Mouse (Mus musculus) G1E (cell line): ENCODE measurements around the gene Arpc1a. TPM values are rescaled to one million over a fixed set of nuclear protein-coding genes. Genes with fewer than 3 reads are reported as not detected.
A peak's percentile ranks its signal among the peaks of the same experiment; 100 is the strongest.
"Not testable (repeated sequence)": the region's sequence is repeated elsewhere in the genome, so short reads cannot be mapped to it uniquely, and the experiment has no call there.

Experiments
- ATAC-seq: 2 replicates; pipeline ENCODE4 v1.8.0; 2016; ENCODE audit warnings: mild to moderate bottlenecking; ENCODE audit not compliant: insufficient number of reproducible peaks, poor library complexity, low FRiP score, severe bottlenecking; ENCODE audit errors: extremely low read depth
- DNase-seq: peaks from one replicate; pipeline ENCODE4 v3.0.0; 2012; ENCODE audit warnings: low spot score
- H3K27me3 ChIP-seq: 2 replicates; pipeline ENCODE4 v1.6.1; 2012; ENCODE audit warnings: mild to moderate bottlenecking, low read length, inconsistent platforms; ENCODE audit not compliant: insufficient read depth
- H3K36me3 ChIP-seq: replicated peaks from 2 replicates; pipeline ENCODE3; 2012; ENCODE audit warnings: mild to moderate bottlenecking, inconsistent platforms
- H3K4me1 ChIP-seq: 2 replicates; pipeline ENCODE4 v1.6.1; 2012; ENCODE audit warnings: low read depth, low read length, inconsistent platforms, mixed read lengths; ENCODE audit not compliant: insufficient read depth
- H3K4me3 ChIP-seq: 2 replicates; pipeline ENCODE4 v1.5.1; 2012; ENCODE audit warnings: low read depth, mild to moderate bottlenecking, inconsistent platforms, low read length, moderate library complexity, mixed read lengths
- H3K9me3 ChIP-seq: replicated peaks from 2 replicates; pipeline ENCODE4 v1.6.1; 2012; ENCODE audit warnings: inconsistent platforms
- CTCF ChIP-seq: IDR thresholded peaks from 2 replicates; pipeline ENCODE4 v1.5.1; 2012; ENCODE audit warnings: low read depth, low read length, inconsistent platforms, mixed read lengths
- GATA1 ChIP-seq: IDR thresholded peaks from 2 replicates; pipeline ENCODE4 v1.6.1; 2012; ENCODE audit warnings: borderline replicate concordance, low read length, inconsistent platforms, mixed read lengths
- GATA2 ChIP-seq: IDR thresholded peaks from 2 replicates; pipeline ENCODE4 v1.6.1; 2012; ENCODE audit warnings: low read depth, low read length, inconsistent platforms, borderline replicate concordance
- POLR2AphosphoS5 ChIP-seq: IDR thresholded peaks from 2 replicates; pipeline ENCODE4 v1.6.1; 2012; ENCODE audit warnings: low read depth, low read length, inconsistent platforms; ENCODE audit not compliant: insufficient replicate concordance
- TAL1 ChIP-seq: conservative IDR thresholded peaks from 2 replicates; pipeline ENCODE4 v1.6.1; 2012; ENCODE audit warnings: low read depth, low read length, inconsistent platforms, mixed read lengths
- polyA plus RNA-seq: library from polyadenylated mRNA; stranded (reverse); fragments of >175 nt; gene quantifications from 2 replicates; pipeline ENCODE4 v1.2.3, GENCODE M21; 2012
- total RNA-seq, 2 experiments: library from RNA; stranded (forward) in 1 of 2; stranded (reverse) in 1 of 2; fragments of 200-1000 nt in 1 of 2; fragments of >200 nt in 1 of 2; fragmentation: Nextera tagmentation in 1 of 2; gene quantifications; 2 replicates each; pipeline ENCODE4 v1.2.3; 2014 to 2017

Arpc1a gene
- total and polyA plus RNA-seq, 3 experiments = 56.4 to 125 (median 77.0) TPM

DNA sequence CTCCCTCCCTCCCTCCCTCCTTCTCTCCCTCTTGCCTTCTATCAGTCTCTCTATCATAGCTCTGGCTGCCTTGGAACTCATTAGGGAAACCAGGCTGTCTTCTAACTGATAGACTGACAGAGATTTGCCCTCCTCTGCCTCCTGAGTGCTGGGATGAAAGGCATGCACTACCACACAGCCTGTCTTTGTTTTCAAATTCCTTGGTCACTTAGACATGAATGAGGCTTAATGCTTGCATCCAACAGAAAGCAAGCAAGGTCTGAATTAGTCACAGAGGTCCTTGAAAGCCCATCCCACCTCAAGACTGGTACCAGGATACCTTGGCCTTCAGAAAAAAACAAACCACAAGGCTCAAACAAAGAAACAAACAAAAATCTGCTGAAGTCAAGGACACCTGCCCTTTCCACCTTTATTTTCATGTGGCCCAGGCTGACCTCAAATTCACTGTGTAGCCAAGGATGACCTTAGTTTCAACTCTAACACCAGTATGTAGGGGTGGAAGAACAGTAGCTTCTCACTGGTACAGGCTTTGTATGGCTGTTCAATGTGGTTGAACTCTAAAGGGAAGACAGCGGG, 18.8 kb upstream of the Arpc1a start:
- Histone ChIP-seq H3K36me3 (no peaks in the 10 kb centered on the region), H3K4me1 (no peaks in the 10 kb centered on the region), H3K4me3 (no peak overlapping the region), H3K27me3 (no peaks in the 10 kb centered on the region; the same call in 1 of the 2 replicates), H3K9me3 (no peaks in the 10 kb centered on the region)
- DNase-seq (no peak), ATAC-seq (no peak)
- TF ChIP-seq POLR2AphosphoS5 = no peak
- no peak for TF ChIP-seq GATA1
- no peak for TF ChIP-seq TAL1
- TF ChIP-seq CTCF = no peak
- TF ChIP-seq GATA2 = no peak

GRCm38 (mm10) chr5:145068863-145069262, 14.8 kb upstream of the Arpc1a start:
- no peak overlapping the region for H3K4me3 ChIP-seq
- H3K9me3 ChIP-seq = no peaks in the 10 kb centered on the region
- TF ChIP-seq GATA2 = no peak
- TF ChIP-seq CTCF = no peak
- no peak for TF ChIP-seq POLR2AphosphoS5
- no peak for TF ChIP-seq TAL1
- no peak for TF ChIP-seq GATA1
- H3K4me1 ChIP-seq = no peaks in the 10 kb centered on the region
- ATAC-seq (no peak), DNase-seq (no peak)
- H3K36me3 ChIP-seq = no peaks in the 10 kb centered on the region
- peaks cover 4% of the 10 kb centered on the region for H3K27me3 ChIP-seq

- Histone ChIP-seq H3K4me3 (no peak overlapping the region), H3K9me3 (no peaks in the 10 kb centered on the region), H3K4me1 (no peaks in the 10 kb centered on the region), H3K36me3 (no peaks in the 10 kb centered on the region), H3K27me3 (peaks cover 4% of the 10 kb centered on the region)
- ATAC-seq (peak; percentile 57; the same call in 1 of the 2 replicates), DNase-seq (no peak)
- TF ChIP-seq CTCF (peak; percentile 72), POLR2AphosphoS5 (no peak)
Measured at GRCm38 (mm10) chr5:145069707-145070106, 13.9 kb upstream of the Arpc1a start.

- Histone ChIP-seq H3K4me3 (no peak overlapping the region), H3K9me3 (no peaks in the 10 kb centered on the region), H3K27me3 (peaks cover 4% of the 10 kb centered on the region), H3K4me1 (no peaks in the 10 kb centered on the region), H3K36me3 (no peaks in the 10 kb centered on the region)
- no peak for DNase-seq
- ATAC-seq = no peak
- TF ChIP-seq GATA1 (no peak), CTCF (peak; percentile 12; the same call in 1 of the 2 replicates), GATA2 (no peak)
Measured at GRCm38 (mm10) chr5:145071342-145071741, 12.3 kb upstream of the Arpc1a start.

DNA sequence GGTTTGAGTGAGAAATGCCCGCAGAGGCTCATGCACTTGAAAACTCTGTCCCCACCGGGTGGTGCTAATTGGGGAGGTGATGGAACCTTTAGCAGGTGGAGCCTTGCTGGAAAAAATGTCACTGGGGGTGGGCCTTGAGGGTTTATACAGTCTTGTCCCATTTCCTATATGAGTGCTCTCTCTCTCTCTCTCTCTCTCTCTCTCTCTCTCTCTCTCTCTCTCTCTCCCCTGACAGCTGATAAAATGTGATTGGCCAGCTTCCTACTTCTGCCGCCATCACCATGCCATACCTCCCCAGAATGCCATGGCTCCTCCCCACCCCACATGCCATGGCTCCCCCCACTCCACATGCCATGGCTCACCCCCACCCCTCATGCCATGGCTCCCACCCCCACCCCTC, 8.5 kb upstream of the Arpc1a start:
- no peak overlapping the region for H3K4me3 ChIP-seq
- DNase-seq = no peak
- no peak for ATAC-seq
- H3K36me3 ChIP-seq = no peaks in the 10 kb centered on the region
- H3K27me3 ChIP-seq = peaks cover 17% of the 10 kb centered on the region
- no peaks in the 10 kb centered on the region for H3K9me3 ChIP-seq
- no peak for TF ChIP-seq TAL1
- no peak for TF ChIP-seq GATA1
- no peak for TF ChIP-seq GATA2
- TF ChIP-seq POLR2AphosphoS5 = no peak
- no peaks in the 10 kb centered on the region for H3K4me1 ChIP-seq

- peaks cover 17% of the 10 kb centered on the region; the same call in 1 of the 2 replicates for H3K27me3 ChIP-seq
- H3K9me3 ChIP-seq = no peaks in the 10 kb centered on the region
- DNase-seq (no peak), ATAC-seq (no peak)
- H3K4me3 ChIP-seq = no peak overlapping the region
- peaks cover 12% of the 10 kb centered on the region for H3K36me3 ChIP-seq
- TF ChIP-seq TAL1 = no peak
- no peak for TF ChIP-seq GATA2
- no peak for TF ChIP-seq CTCF
- no peak for TF ChIP-seq POLR2AphosphoS5
- TF ChIP-seq GATA1 = no peak
- H3K4me1 ChIP-seq = peaks cover 21% of the 10 kb centered on the region
Measured at GRCm38 (mm10) chr5:145081866-145082613, 1.6 kb upstream of the Arpc1a start.

GRCm38 (mm10) chr5:145083201-145083600, 429 bp upstream of the Arpc1a start:
- Histone ChIP-seq H3K4me1 (peaks cover 21% of the 10 kb centered on the region), H3K4me3 (peak overlapping the region; percentile 76; the same call in 1 of the 2 replicates), H3K36me3 (peaks cover 16% of the 10 kb centered on the region), H3K27me3 (peaks cover 14% of the 10 kb centered on the region; the same call in 1 of the 2 replicates)
- H3K9me3 ChIP-seq, DNase-seq, ATAC-seq: not testable (repeated sequence)
